Mouse (Mus musculus): Measurements from ENCODE around the gene Srpk3. TPM values are rescaled to one million over a fixed set of nuclear protein-coding genes. Genes with fewer than 3 reads are reported as not detected.

Srpk3 gene
- 65.4 TPM for polyA plus RNA-seq (2015; fragmentation: Illumina TruSeq; extraction: RNeasy Lipid Tissue Mini Kit (QIAGEN cat#74804); ENCODE audit: insufficient read depth, low replicate concordance)

GRCm38 (mm10) chrX:73774168-73774760 is at the start of gene Srpk3:
Srpk3 (plus strand) TSS chrX:73774405.

GRCm38 (mm10) chrX:73756334-73757140 is 17.7 kb upstream of the Srpk3 start, which contains the start of gene Plxnb3:
Plxnb3 (plus strand) TSS chrX:73757090.

GRCm38 (mm10) chrX:73786364-73787224 is 12.4 kb downstream of the Srpk3 start, which contains the start of the genes Idh3g and Ssr4:
Idh3g (minus strand) TSS chrX:73786897.
Ssr4 (plus strand) TSS chrX:73787028.

GRCm38 (mm10) chrX:73824185-73825151 is 50.3 kb downstream of the Srpk3 start, which contains the start of gene Pdzd4:
Pdzd4 (minus strand) TSS chrX:73824969.

Other genes starting within 250 kb of the Srpk3 start
- gene Dusp9, start 135.0 kb upstream of the Srpk3 start, polyA plus RNA-seq (2015; fragmentation: Illumina TruSeq; extraction: RNeasy Lipid Tissue Mini Kit (QIAGEN cat#74804); ENCODE audit: insufficient read depth, low replicate concordance), result 0.32 TPM
- gene Pnck, start 114.3 kb upstream of the Srpk3 start, polyA plus RNA-seq (2015; fragmentation: Illumina TruSeq; extraction: RNeasy Lipid Tissue Mini Kit (QIAGEN cat#74804); ENCODE audit: insufficient read depth, low replicate concordance), result 1.4 TPM
- gene Slc6a8, start 101.3 kb upstream of the Srpk3 start, polyA plus RNA-seq (2015; fragmentation: Illumina TruSeq; extraction: RNeasy Lipid Tissue Mini Kit (QIAGEN cat#74804); ENCODE audit: insufficient read depth, low replicate concordance), result 6.1 TPM
- gene Bcap31, start 58.2 kb upstream of the Srpk3 start, polyA plus RNA-seq (2015; fragmentation: Illumina TruSeq; extraction: RNeasy Lipid Tissue Mini Kit (QIAGEN cat#74804); ENCODE audit: insufficient read depth, low replicate concordance), result 219 TPM
- gene Abcd1, start 57.8 kb upstream of the Srpk3 start, polyA plus RNA-seq (2015; fragmentation: Illumina TruSeq; extraction: RNeasy Lipid Tissue Mini Kit (QIAGEN cat#74804); ENCODE audit: insufficient read depth, low replicate concordance), result 30.5 TPM
- gene Plxnb3, start 17.3 kb upstream of the Srpk3 start, polyA plus RNA-seq (2015; fragmentation: Illumina TruSeq; extraction: RNeasy Lipid Tissue Mini Kit (QIAGEN cat#74804); ENCODE audit: insufficient read depth, low replicate concordance), result 0.32 TPM
- gene Idh3g, start 12.5 kb downstream of the Srpk3 start, polyA plus RNA-seq (2015; fragmentation: Illumina TruSeq; extraction: RNeasy Lipid Tissue Mini Kit (QIAGEN cat#74804); ENCODE audit: insufficient read depth, low replicate concordance), result 132 TPM
- 171 TPM for gene Ssr4, start 12.6 kb downstream of the Srpk3 start, polyA plus RNA-seq (2015; fragmentation: Illumina TruSeq; extraction: RNeasy Lipid Tissue Mini Kit (QIAGEN cat#74804); ENCODE audit: insufficient read depth, low replicate concordance)
- gene Pdzd4, start 50.6 kb downstream of the Srpk3 start, polyA plus RNA-seq (2015; fragmentation: Illumina TruSeq; extraction: RNeasy Lipid Tissue Mini Kit (QIAGEN cat#74804); ENCODE audit: insufficient read depth, low replicate concordance), result 2.9 TPM
- not detected for gene Avpr2, start 117.7 kb downstream of the Srpk3 start, polyA plus RNA-seq (2015; fragmentation: Illumina TruSeq; extraction: RNeasy Lipid Tissue Mini Kit (QIAGEN cat#74804); ENCODE audit: insufficient read depth, low replicate concordance)
- gene L1cam, start 121.7 kb downstream of the Srpk3 start, polyA plus RNA-seq (2015; fragmentation: Illumina TruSeq; extraction: RNeasy Lipid Tissue Mini Kit (QIAGEN cat#74804); ENCODE audit: insufficient read depth, low replicate concordance), result 9.2 TPM
- 171 TPM for gene Arhgap4, start 147.5 kb downstream of the Srpk3 start, polyA plus RNA-seq (2015; fragmentation: Illumina TruSeq; extraction: RNeasy Lipid Tissue Mini Kit (QIAGEN cat#74804); ENCODE audit: insufficient read depth, low replicate concordance)
- gene Naa10, start 147.5 kb downstream of the Srpk3 start, polyA plus RNA-seq (2015; fragmentation: Illumina TruSeq; extraction: RNeasy Lipid Tissue Mini Kit (QIAGEN cat#74804); ENCODE audit: insufficient read depth, low replicate concordance), result 54.0 TPM
- gene Renbp, start 156.4 kb downstream of the Srpk3 start, polyA plus RNA-seq (2015; fragmentation: Illumina TruSeq; extraction: RNeasy Lipid Tissue Mini Kit (QIAGEN cat#74804); ENCODE audit: insufficient read depth, low replicate concordance), result 19.0 TPM
- gene Hcfc1, start 192.0 kb downstream of the Srpk3 start, polyA plus RNA-seq (2015; fragmentation: Illumina TruSeq; extraction: RNeasy Lipid Tissue Mini Kit (QIAGEN cat#74804); ENCODE audit: insufficient read depth, low replicate concordance), result 76.2 TPM
- 130 TPM for gene Irak1, start 249.5 kb downstream of the Srpk3 start, polyA plus RNA-seq (2015; fragmentation: Illumina TruSeq; extraction: RNeasy Lipid Tissue Mini Kit (QIAGEN cat#74804); ENCODE audit: insufficient read depth, low replicate concordance)

Data from spleen, adult 10 weeks (tissue).